Mouse (Mus musculus) hindbrain, embryonic 12.5 days (tissue): ENCODE measurements at regions not wholly inside any gene's neighbourhood (a gene's known extent, or its start where the extent isn't known, plus 50 kb on each side); places are given as distances from the start of the nearest gene placed in this dataset.
A peak's percentile ranks its signal among the peaks of the same experiment; 100 is the strongest.

Source experiments
- ATAC-seq: fragments of 200-750 bp; cut with Nextera tagmentation; 2 replicates; pipeline ENCODE4 v1.8.0; 2017; ENCODE audit warnings: moderate TSS enrichment; ENCODE audit not compliant: low FRiP score
- H3K27ac ChIP-seq: fragments of 300-500 bp; sonication (generic); 2 replicates; pipeline ENCODE4 v1.5.1; 2016; ENCODE audit warnings: mild to moderate bottlenecking
- H3K27me3 ChIP-seq: fragments of 300-500 bp; sonication (generic); 2 replicates; pipeline ENCODE4 v1.6.1; 2016; ENCODE audit warnings: mild to moderate bottlenecking
- H3K36me3 ChIP-seq: fragments of 300-500 bp; sonication (generic); 2 replicates; pipeline ENCODE4 v1.6.1; 2016; ENCODE audit warnings: mild to moderate bottlenecking
- H3K4me1 ChIP-seq: fragments of 300-500 bp; sonication (generic); 2 replicates; pipeline ENCODE4 v1.6.1; 2016
- H3K4me2 ChIP-seq: fragments of 300-500 bp; sonication (generic); replicated peaks from 2 replicates; pipeline ENCODE4 v1.6.1; 2016; ENCODE audit warnings: mild to moderate bottlenecking
- H3K4me3 ChIP-seq: fragments of 300-500 bp; sonication (generic); 2 replicates; pipeline ENCODE4 v1.5.1; 2016; ENCODE audit warnings: mild to moderate bottlenecking
- H3K9ac ChIP-seq: fragments of 300-500 bp; sonication (generic); 2 replicates; pipeline ENCODE4 v1.6.1; 2016; ENCODE audit warnings: mild to moderate bottlenecking, moderate library complexity
- H3K9me3 ChIP-seq: fragments of 300-500 bp; sonication (generic); replicated peaks from 2 replicates; pipeline ENCODE4 v1.6.1; 2016; ENCODE audit warnings: mild to moderate bottlenecking
- WGBS: fragments of 180-500 bp; shearing (Covaris S2); methylation state at CpG from one replicate; pipeline ENCODE4 v1.1.7; 2016; 5-methylcytosine and 5-hydroxymethylcytosine counted together

DNA sequence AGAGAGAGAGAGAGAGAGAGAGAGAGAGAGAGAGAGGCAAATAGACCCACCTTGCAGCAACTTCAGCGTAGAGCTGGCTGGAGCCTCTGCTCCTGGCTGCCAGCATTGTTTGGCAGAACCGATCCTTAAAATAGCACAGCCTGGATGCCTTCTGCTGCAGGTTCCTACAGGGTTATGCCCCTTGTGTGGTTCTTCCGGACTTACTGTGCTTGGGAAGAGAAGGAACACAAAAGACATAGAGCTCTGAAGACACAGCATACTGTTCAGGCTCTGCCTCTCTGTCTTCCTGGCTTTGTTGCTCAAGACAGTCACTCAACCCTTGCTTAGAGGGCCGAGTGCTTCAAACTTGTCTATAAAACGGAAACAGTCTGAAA, 86.2 kb upstream of the Slc25a26 start:
- WGBS, result 67% methylated on average over 5 of the region's 5 CpGs
- no peak for ATAC-seq
- H3K36me3 ChIP-seq, result no peaks in the 10 kb centered on the region

DNA sequence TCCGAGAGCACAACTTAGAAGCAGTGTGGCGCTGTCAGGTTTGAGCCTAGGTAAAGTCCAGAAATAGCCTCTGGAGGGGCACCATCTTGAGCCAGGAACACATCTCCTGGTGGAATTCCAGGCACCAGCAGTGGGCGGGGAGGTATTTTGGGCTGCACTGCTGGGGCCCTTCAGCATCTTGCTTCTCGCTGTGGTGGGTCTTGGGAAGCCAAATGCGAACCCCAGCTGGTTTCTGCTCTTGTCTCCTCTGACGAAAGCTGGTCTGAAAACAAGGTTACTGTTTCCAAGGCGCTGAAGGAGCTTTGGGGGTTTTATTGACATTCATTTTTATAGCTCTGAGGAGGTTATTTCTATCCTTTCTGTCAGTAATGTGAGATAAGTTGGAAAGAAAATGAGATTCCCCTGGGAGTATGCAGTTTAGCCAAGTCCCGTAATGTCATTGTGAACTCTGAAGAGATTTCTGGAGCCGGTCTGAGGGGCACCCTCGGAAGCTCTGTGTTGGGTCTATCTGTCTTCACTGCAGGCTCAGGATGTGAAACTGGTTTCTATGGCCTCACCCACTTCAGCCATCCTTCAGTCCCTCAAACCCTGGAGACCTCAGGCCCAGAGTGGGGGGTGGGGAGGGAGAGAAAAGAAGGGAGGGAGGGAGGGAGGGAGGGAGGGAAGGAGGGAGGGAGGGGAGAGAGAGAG, 86.7 kb upstream of the Slc25a26 start:
- 68% methylated on average over 10 of the region's 10 CpGs for WGBS

More for the DNA sequence above, 86.2 kb upstream of the Slc25a26 start:
- H3K4me2 ChIP-seq, result no peak overlapping the region
- no peak overlapping the region for H3K4me3 ChIP-seq
- H3K27ac ChIP-seq, result no peak overlapping the region
- H3K27me3 ChIP-seq, result no peaks in the 10 kb centered on the region
- no peaks in the 10 kb centered on the region for H3K4me1 ChIP-seq
- no peaks in the 10 kb centered on the region for H3K9me3 ChIP-seq
- H3K9ac ChIP-seq, result no peak overlapping the region

DNA sequence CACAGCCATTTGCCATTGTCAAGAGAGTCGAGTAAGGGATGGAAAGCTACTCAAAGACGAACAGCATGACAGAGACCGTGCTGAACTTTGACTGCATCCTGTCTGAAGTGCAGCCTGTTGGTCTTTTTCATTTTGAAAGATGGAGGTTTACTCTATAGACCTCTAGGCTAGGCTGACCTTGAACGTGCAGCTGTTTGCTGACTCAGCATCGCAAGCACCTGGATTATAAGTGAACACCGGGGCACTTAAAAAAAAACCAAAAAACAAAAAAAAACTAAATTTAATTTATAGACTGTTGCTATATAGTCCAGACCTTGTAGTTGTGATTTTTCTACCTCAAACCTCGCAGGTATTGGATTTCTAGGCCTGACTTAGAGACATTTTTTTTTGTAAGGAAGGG, 87.8 kb upstream of the Slc25a26 start:
- H3K4me3 ChIP-seq, result no peak overlapping the region
- no peaks in the 10 kb centered on the region for H3K4me1 ChIP-seq
- no peak overlapping the region for H3K4me2 ChIP-seq
- 86% methylated on average over 7 of the region's 7 CpGs for WGBS
- no peaks in the 10 kb centered on the region for H3K9me3 ChIP-seq
- H3K9ac ChIP-seq, result no peak overlapping the region
- no peaks in the 10 kb centered on the region for H3K27me3 ChIP-seq
- no peak overlapping the region for H3K27ac ChIP-seq
- no peak for ATAC-seq
- H3K36me3 ChIP-seq, result no peaks in the 10 kb centered on the region

More for the DNA sequence above, 86.7 kb upstream of the Slc25a26 start:
- ATAC-seq, result no peak
- H3K4me2 ChIP-seq, result no peak overlapping the region
- no peak overlapping the region for H3K27ac ChIP-seq
- H3K4me1 ChIP-seq, result no peaks in the 10 kb centered on the region
- H3K36me3 ChIP-seq, result no peaks in the 10 kb centered on the region
- H3K27me3 ChIP-seq, result no peaks in the 10 kb centered on the region
- H3K9ac ChIP-seq, result no peak overlapping the region
- no peaks in the 10 kb centered on the region for H3K9me3 ChIP-seq
- H3K4me3 ChIP-seq, result no peak overlapping the region

DNA sequence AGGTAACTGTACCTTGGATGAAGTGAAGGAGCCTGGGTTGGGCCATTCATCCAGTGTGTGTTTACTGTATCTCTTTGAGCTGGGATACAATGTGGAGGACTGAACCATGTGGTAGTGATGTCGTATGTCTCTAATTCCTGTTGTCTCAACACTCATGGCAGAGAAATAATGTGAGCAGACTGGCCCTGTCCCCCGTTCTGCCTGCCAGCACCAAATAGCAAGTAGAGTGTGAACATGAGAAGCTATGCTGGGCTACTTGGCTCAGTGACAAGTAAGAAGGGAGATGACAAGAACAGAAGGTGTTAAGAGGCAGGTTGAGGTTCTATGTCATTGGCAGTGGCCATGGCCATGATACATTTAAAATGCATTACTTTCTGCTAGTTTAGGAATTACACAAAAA, 89.7 kb upstream of the Slc25a26 start:
- Histone ChIP-seq H3K4me2 (no peak overlapping the region), H3K9me3 (no peaks in the 10 kb centered on the region), H3K4me3 (no peak overlapping the region), H3K27me3 (no peaks in the 10 kb centered on the region), H3K9ac (no peak overlapping the region), H3K4me1 (no peaks in the 10 kb centered on the region), H3K27ac (no peak overlapping the region), H3K36me3 (no peaks in the 10 kb centered on the region)
- no peak for ATAC-seq
- 89% methylated on average over 2 of the region's 2 CpGs for whole genome bisulfite sequencing

DNA sequence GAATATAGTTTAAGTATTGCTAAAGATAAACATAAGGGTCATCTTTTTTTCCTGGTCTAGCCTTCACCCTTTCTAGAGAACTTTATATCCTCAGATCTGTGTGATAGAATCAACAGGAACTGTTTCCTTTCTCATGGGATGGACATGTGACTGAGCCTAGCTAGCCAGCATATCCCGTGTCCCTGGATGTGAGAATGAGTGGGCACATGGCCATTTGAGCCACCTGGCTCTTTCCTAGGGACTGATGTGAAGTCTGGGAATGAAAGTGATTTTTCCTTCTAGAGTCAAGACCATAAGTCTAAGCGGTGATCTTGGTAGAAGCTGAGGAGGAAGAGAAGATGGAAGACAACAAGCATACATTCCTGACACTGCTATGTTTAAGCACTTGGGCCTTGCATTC, 91.1 kb upstream of the Slc25a26 start:
- Histone ChIP-seq H3K4me2 (no peak overlapping the region), H3K27me3 (no peaks in the 10 kb centered on the region), H3K4me1 (no peaks in the 10 kb centered on the region), H3K9me3 (no peaks in the 10 kb centered on the region), H3K27ac (no peak overlapping the region), H3K4me3 (no peak overlapping the region), H3K36me3 (no peaks in the 10 kb centered on the region), H3K9ac (no peak overlapping the region)
- 96% methylated on average over 2 of the region's 2 CpGs for WGBS
- no peak for ATAC-seq

DNA sequence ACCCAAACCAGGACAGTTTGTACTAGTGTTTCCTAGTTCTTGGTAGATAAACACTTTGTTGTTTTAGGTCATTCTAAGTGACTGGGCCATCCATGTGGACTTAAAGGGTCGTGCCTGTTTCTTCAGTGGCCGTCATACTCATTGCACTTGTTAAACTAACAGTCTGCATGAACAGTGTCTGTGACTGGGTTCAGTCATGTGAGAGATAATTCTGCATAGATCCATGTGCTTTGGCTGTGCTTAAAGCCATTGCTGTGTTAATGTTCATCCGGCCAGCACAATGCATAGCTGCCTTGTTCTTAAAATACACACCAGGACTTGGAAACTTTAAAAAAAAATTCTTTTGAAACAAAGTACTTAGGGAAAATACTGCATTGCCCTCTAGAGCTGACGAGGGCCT, 92.4 kb upstream of the Slc25a26 start:
- ATAC-seq, result no peak
- 46% methylated on average over 4 of the region's 4 CpGs for WGBS
- Histone ChIP-seq H3K4me1 (no peaks in the 10 kb centered on the region), H3K36me3 (no peaks in the 10 kb centered on the region), H3K4me3 (no peak overlapping the region), H3K27ac (no peak overlapping the region), H3K9ac (no peak overlapping the region), H3K27me3 (no peaks in the 10 kb centered on the region), H3K4me2 (no peak overlapping the region), H3K9me3 (no peaks in the 10 kb centered on the region)

DNA sequence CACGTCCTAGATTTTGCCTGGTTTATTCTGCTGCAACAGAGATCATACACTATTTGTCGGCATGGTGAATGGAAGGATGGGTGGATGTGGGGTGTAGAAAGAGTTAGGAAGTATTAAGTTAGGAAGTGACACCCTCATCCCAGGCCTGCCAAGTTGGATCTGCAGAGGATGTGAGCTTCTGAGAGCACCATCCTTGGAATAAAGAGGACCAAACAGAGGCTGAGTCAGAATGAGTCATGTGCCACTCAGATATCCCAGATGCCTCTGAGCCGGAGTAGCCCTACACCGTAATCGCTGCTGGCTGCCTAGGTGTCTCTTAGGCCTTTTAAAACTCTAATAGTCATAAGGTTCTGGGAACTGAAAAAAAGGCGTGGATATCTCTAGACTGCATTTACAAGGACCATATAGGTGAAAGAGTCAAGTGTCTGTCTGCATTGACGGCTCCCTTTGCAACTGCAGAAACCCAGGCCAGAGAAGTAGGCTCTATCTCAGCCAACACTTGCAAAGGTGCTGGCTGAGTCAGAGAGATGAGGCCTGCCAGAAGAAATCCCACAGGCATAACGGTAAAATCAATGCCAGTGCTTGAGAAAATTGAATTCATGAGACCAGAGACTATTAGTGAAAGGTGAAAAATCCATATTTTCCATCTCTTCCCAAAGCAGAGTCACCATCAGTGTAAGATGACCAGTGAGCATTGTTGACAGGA, 94.6 kb upstream of the Slc25a26 start:
- no peak overlapping the region for H3K27ac ChIP-seq
- no peaks in the 10 kb centered on the region for H3K9me3 ChIP-seq
- H3K4me3 ChIP-seq, result no peak overlapping the region
- H3K9ac ChIP-seq, result no peak overlapping the region
- H3K4me2 ChIP-seq, result no peak overlapping the region
- ATAC-seq, result no peak
- peaks cover 15% of the 10 kb centered on the region for H3K4me1 ChIP-seq
- WGBS, result 90% methylated on average over 8 of the region's 8 CpGs
- no peaks in the 10 kb centered on the region for H3K27me3 ChIP-seq
- no peaks in the 10 kb centered on the region for H3K36me3 ChIP-seq

DNA sequence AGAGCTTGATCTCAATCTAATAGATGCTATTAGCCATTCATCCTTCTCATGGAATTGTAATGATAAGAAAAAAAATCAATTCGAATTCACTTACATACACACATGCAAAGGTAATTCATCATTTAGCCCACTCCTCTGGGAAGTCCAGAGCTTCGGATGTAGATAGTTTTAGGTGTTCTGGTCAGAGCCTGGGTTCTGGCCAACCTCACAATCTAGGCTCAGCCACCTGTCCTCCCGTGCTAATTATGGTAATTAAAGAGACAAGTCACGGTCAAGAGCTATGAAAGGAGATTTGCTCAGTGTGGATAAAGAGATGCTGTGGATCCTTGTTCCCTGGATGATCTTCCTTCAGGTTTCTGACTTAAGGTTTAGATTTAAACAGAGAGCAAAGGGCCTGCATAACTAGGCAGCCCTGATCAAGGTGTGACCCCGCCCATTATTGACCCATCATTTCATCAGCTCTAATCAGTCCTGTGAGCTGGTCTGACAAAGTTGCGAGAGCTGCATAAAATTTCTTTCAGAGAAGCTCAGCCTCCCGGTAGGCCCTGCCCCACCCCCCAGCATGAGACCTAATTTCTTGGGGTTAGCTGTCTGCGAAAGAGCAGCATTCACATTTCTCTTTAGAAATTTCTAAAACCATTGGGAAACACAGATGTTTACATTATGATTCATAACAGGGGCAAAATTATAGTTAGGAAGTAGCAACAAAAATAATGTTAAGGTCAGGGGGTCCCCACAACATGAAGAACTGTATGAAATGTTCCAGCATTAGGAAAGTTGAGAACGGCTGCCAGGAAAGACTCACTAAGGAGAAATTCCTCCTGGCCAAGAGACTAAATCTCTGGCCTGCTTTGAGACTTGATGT, 98.3 kb upstream of the Slc25a26 start:
- Histone ChIP-seq H3K27ac (no peak overlapping the region), H3K4me3 (no peak overlapping the region), H3K4me2 (peak overlapping the region; percentile 39), H3K9me3 (no peaks in the 10 kb centered on the region), H3K9ac (no peak overlapping the region), H3K4me1 (peaks cover 18% of the 10 kb centered on the region), H3K36me3 (no peaks in the 10 kb centered on the region), H3K27me3 (0 out of 2 replicates have a peak, but pooled peaks cover 2% of the 10 kb centered on the region)
- ATAC-seq, result peak; percentile 60; the same call in 1 of the 2 replicates
- WGBS, result 48% methylated on average over 9 of the region's 9 CpGs

DNA sequence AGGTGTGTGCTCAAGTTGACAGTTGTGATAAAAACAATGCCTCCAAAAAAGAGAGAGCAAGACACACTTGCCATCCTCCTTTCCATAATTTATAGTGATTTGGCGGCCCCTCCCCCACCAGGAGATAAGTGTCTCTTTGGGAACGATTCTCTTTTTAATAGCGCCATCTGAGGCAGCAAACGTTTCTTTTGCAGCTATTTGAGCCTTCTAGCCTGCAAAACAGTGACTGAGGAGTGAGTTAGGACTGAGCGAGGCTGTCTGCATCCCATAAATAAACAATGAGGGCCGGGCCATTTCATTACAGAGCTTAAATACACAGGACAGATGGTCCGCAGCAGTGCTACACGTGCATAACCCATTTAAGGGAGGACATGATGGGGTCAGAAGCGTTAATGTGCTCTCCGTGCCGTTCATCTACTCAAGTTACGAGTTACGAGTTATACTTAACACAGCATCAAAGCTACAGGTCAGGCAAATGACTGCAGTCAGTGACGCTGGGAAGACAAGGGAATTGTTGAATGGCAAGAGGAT, 99.0 kb upstream of the Slc25a26 start:
- ATAC-seq, result peak; percentile 87
- 0 out of 2 replicates have a peak, but pooled peaks cover 2% of the 10 kb centered on the region for H3K27me3 ChIP-seq
- H3K36me3 ChIP-seq, result no peaks in the 10 kb centered on the region
- peaks cover 18% of the 10 kb centered on the region for H3K4me1 ChIP-seq
- H3K4me3 ChIP-seq, result no peak overlapping the region
- H3K27ac ChIP-seq, result peak overlapping the region; percentile 49; the same call in 1 of the 2 replicates
- 23% methylated on average over 14 of the region's 14 CpGs for WGBS
- peak overlapping the region; percentile 39 for H3K4me2 ChIP-seq
- no peaks in the 10 kb centered on the region for H3K9me3 ChIP-seq
- H3K9ac ChIP-seq, result no peak overlapping the region

DNA sequence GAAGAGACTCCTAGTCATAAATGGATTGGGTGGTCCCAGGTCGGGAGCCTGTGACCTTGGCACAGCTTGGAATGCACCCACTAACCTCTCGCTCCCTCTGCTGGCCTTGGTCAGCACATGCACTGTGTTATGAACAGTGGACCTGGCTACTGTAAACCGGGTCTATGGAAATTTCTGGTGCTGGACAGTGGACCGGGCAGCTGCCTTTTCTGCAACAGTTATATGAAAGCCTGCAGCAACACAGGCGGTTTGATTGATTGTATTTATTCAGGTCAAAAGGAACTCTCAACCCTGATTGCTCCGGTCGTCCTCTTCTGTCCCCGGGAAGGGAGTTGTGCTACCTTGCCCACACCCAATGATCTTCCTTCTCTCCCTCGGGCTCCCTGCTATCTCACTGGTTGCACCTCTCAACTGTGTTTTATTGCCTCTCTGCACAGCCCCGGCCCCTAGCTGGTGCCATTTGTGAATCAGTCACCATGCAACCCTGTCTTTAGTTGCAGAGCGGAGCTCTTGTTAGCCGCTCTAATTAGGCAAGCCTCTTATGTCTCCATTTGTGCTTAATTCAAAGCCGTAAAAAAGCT, 99.6 kb upstream of the Slc25a26 start:
- peak; percentile 61 for ATAC-seq
- Histone ChIP-seq H3K4me2 (peak overlapping the region; percentile 39), H3K36me3 (no peaks in the 10 kb centered on the region), H3K27me3 (0 out of 2 replicates have a peak, but pooled peaks cover 2% of the 10 kb centered on the region), H3K4me3 (no peak overlapping the region), H3K9ac (no peak overlapping the region), H3K9me3 (no peaks in the 10 kb centered on the region), H3K27ac (peak overlapping the region; percentile 49; the same call in 1 of the 2 replicates), H3K4me1 (peaks cover 18% of the 10 kb centered on the region)
- 36% methylated on average over 13 of the region's 13 CpGs for WGBS

DNA sequence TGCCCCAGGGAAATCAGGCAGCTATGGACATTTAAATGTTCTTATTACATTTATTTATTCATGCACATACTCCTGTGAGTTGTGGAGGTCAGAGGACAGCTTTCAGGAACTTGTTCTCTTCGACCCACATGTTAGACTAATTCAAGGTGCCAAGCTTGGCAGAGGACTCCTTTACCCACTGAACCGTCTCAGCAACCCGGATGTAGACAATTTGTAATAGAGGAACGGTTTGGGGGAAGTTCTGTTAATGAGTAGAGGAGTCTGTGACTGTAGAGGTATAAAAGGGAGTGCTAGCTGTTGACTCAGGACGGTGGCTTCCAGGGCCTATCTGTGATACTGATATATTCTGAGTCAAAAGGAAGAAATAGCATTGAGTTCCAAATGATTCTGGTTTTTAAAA, 107.4 kb upstream of the Magi1 start:
- Histone ChIP-seq H3K27ac (no peak overlapping the region), H3K4me2 (no peak overlapping the region), H3K4me3 (no peak overlapping the region), H3K4me1 (no peaks in the 10 kb centered on the region), H3K27me3 (no peaks in the 10 kb centered on the region), H3K9me3 (no peaks in the 10 kb centered on the region), H3K9ac (no peak overlapping the region), H3K36me3 (no peaks in the 10 kb centered on the region)
- 70% methylated on average over 5 of the region's 5 CpGs for WGBS
- ATAC-seq, result no peak

DNA sequence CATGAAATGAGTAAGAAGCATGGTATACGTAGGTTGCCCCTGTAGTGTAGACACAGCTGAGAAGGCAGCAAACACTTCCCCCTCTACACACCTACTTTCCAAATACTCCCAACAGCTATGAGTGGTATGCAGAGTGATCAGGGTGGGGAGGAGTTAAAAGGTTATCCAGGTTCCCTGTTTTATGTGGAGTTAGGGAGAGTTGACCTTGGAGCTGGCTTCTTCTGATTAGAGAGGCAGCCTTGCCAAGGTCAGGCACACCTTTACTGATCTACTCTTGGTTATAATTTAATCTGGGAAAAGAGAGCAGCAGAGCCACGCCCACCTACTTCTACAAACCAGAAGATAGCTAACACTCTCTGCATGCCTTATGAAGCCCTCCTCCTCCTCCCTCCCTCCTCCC, 106.7 kb upstream of the Magi1 start:
- Histone ChIP-seq H3K9ac (no peak overlapping the region), H3K4me1 (no peaks in the 10 kb centered on the region), H3K9me3 (no peaks in the 10 kb centered on the region), H3K27ac (no peak overlapping the region), H3K4me2 (no peak overlapping the region), H3K27me3 (no peaks in the 10 kb centered on the region), H3K4me3 (no peak overlapping the region), H3K36me3 (no peaks in the 10 kb centered on the region)
- no peak for ATAC-seq
- 89% methylated on average over 2 of the region's 2 CpGs for WGBS
